Mouse (Mus musculus) hindbrain, embryonic 15.5 days (tissue): ENCODE measurements around the gene 3830406C13Rik. TPM values are rescaled to one million over a fixed set of nuclear protein-coding genes. Genes with fewer than 3 reads are reported as not detected.
"Not testable (repeated sequence)": the region's sequence is repeated elsewhere in the genome, so short reads cannot be mapped to it uniquely, and the experiment has no call there.

ENCODE experiments used
- ATAC-seq: fragments of 200-750 bp; cut with Nextera tagmentation; 2 replicates; pipeline ENCODE4 v1.8.0; 2017; ENCODE audit warnings: low read depth, moderate number of reproducible peaks, moderate TSS enrichment; ENCODE audit not compliant: low FRiP score
- H3K27ac ChIP-seq: fragments of 300-500 bp; sonication (generic); replicated peaks from 2 replicates; pipeline ENCODE4 v1.5.1; 2015; ENCODE audit warnings: mild to moderate bottlenecking, inconsistent platforms
- H3K27me3 ChIP-seq: fragments of 300-500 bp; sonication (generic); 2 replicates; pipeline ENCODE4 v1.6.1; 2015; ENCODE audit warnings: control low read depth, inconsistent platforms
- H3K36me3 ChIP-seq: fragments of 300-500 bp; sonication (generic); 2 replicates; pipeline ENCODE4 v1.6.1; 2015; ENCODE audit warnings: control low read depth, inconsistent platforms
- H3K4me1 ChIP-seq: fragments of 300-500 bp; sonication (generic); replicated peaks from 2 replicates; pipeline ENCODE4 v1.6.1; 2015; ENCODE audit warnings: control low read depth, inconsistent platforms
- H3K4me2 ChIP-seq: fragments of 300-500 bp; sonication (generic); 2 replicates; pipeline ENCODE4 v1.6.1; 2015; ENCODE audit warnings: moderate library complexity, mild to moderate bottlenecking, inconsistent platforms
- H3K4me3 ChIP-seq: fragments of 300-500 bp; sonication (generic); 2 replicates; pipeline ENCODE4 v1.5.1; 2015; ENCODE audit warnings: mild to moderate bottlenecking, inconsistent platforms
- H3K9ac ChIP-seq: fragments of 300-500 bp; sonication (generic); 2 replicates; pipeline ENCODE4 v1.6.1; 2015; ENCODE audit warnings: inconsistent platforms
- H3K9me3 ChIP-seq: fragments of 300-500 bp; sonication (generic); 2 replicates; pipeline ENCODE4 v1.6.1; 2016; ENCODE audit warnings: control low read depth, inconsistent platforms
- WGBS: fragments of 180-500 bp; shearing (Covaris S2); methylation state at CpG from one replicate; pipeline ENCODE4 v1.1.7; 2015; 5-methylcytosine and 5-hydroxymethylcytosine counted together
- polyA plus RNA-seq: library from polyadenylated mRNA; unstranded; fragments of >200 nt; fragmentation: Nextera tagmentation; extraction: Ambion mirVana; gene quantifications from 2 replicates; pipeline ENCODE4 v1.2.1, GENCODE M21; 2015

The 3830406C13Rik gene
- 35.6 and 39.1 TPM in 2 replicates for polyA plus RNA-seq

GRCm38 (mm10) chr14:12284141-12284912, at the start of gene 3830406C13Rik:
3830406C13Rik (plus strand) TSS chr14:12284173.
- Histone ChIP-seq H3K4me2 (peak within 1 kb of the TSS; percentile 74), H3K27me3 (0 out of 2 replicates have a peak, but pooled peaks cover 2% of the 10 kb centered on the region), H3K4me1 (peaks cover 4% of the 10 kb centered on the region; the same call in 1 of the 2 replicates), H3K4me3 (peak within 1 kb of the TSS; percentile 81), H3K9me3 (no peaks in the 10 kb centered on the region), H3K9ac (peak within 1 kb of the TSS; percentile 80), H3K27ac (peak within 1 kb of the TSS; percentile 86), H3K36me3 (0 out of 2 replicates have a peak, but pooled peaks cover 4% of the 10 kb centered on the region)
- ATAC-seq: peak; percentile 98
- 1% methylated on average over 48 of the region's 48 CpGs for WGBS

GRCm38 (mm10) chr14:12243726-12244125, 40.2 kb upstream of the 3830406C13Rik start:
- Histone ChIP-seq H3K27me3 (no peaks in the 10 kb centered on the region), H3K36me3 (peaks cover 9% of the 10 kb centered on the region), H3K9me3 (no peaks in the 10 kb centered on the region), H3K27ac (no peak overlapping the region), H3K9ac (no peak overlapping the region), H3K4me3 (no peak overlapping the region), H3K4me1 (no peaks in the 10 kb centered on the region), H3K4me2 (no peak overlapping the region)
- no peak for ATAC-seq
- WGBS: 86% methylated on average over 4 of the region's 4 CpGs

GRCm38 (mm10) chr14:12276031-12276430, 7.9 kb upstream of the 3830406C13Rik start:
- Histone ChIP-seq H3K27ac (no peak overlapping the region), H3K9ac (no peak overlapping the region), H3K9me3 (no peaks in the 10 kb centered on the region), H3K4me2 (no peak overlapping the region), H3K36me3 (no peaks in the 10 kb centered on the region), H3K4me1 (no peaks in the 10 kb centered on the region), H3K4me3 (no peak overlapping the region), H3K27me3 (no peaks in the 10 kb centered on the region)
- WGBS: 67% methylated on average over 3 of the region's 3 CpGs
- no peak for ATAC-seq

- Histone ChIP-seq H3K4me1 (peaks cover 4% of the 10 kb centered on the region; the same call in 1 of the 2 replicates), H3K9me3 (no peaks in the 10 kb centered on the region), H3K27me3 (0 out of 2 replicates have a peak, but pooled peaks cover 2% of the 10 kb centered on the region), H3K36me3 (0 out of 2 replicates have a peak, but pooled peaks cover 4% of the 10 kb centered on the region), H3K9ac (peak within 1 kb of the TSS; percentile 80), H3K4me3 (peak within 1 kb of the TSS; percentile 81), H3K27ac (peak within 1 kb of the TSS; percentile 86), H3K4me2 (peak within 1 kb of the TSS; percentile 74)
- peak; percentile 40 for ATAC-seq
- 78% methylated on average over 6 of the region's 6 CpGs for WGBS
These were observed 332 bp upstream of the 3830406C13Rik start, which contains the start of gene Gm49355 for GRCm38 (mm10) chr14:12283641-12284040. Gm49355 (plus strand) TSS chr14:12283976.

GRCm38 (mm10) chr14:12289747-12290146, 5.8 kb downstream of the 3830406C13Rik start:
- H3K27ac ChIP-seq, H3K9ac ChIP-seq, H3K36me3 ChIP-seq, H3K4me2 ChIP-seq, ATAC-seq, H3K4me1 ChIP-seq, H3K4me3 ChIP-seq, H3K27me3 ChIP-seq, H3K9me3 ChIP-seq: not testable (repeated sequence)

GRCm38 (mm10) chr14:12296391-12296790, 12.4 kb downstream of the 3830406C13Rik start:
- H3K27me3 ChIP-seq: no peaks in the 10 kb centered on the region
- ATAC-seq: no peak
- H3K4me2 ChIP-seq: no peak overlapping the region
- no peaks in the 10 kb centered on the region for H3K4me1 ChIP-seq
- no peak overlapping the region for H3K27ac ChIP-seq
- H3K4me3 ChIP-seq: no peak overlapping the region
- H3K9ac ChIP-seq: no peak overlapping the region
- H3K36me3 ChIP-seq: no peaks in the 10 kb centered on the region; the same call in 1 of the 2 replicates
- H3K9me3 ChIP-seq: no peaks in the 10 kb centered on the region
- WGBS: 90% methylated on average over 7 of the region's 7 CpGs

- no peaks in the 10 kb centered on the region; the same call in 1 of the 2 replicates for H3K36me3 ChIP-seq
- ATAC-seq: no peak
- no peak overlapping the region for H3K27ac ChIP-seq
- H3K9ac ChIP-seq: no peak overlapping the region
- no peaks in the 10 kb centered on the region for H3K27me3 ChIP-seq
- H3K4me3 ChIP-seq: no peak overlapping the region
- no peaks in the 10 kb centered on the region for H3K9me3 ChIP-seq
- no peak overlapping the region for H3K4me2 ChIP-seq
- H3K4me1 ChIP-seq: no peaks in the 10 kb centered on the region
These were observed 15.2 kb downstream of the 3830406C13Rik start for GRCm38 (mm10) chr14:12299171-12299570.

GRCm38 (mm10) chr14:12299654-12300053, 15.7 kb downstream of the 3830406C13Rik start:
- no peak overlapping the region for H3K9ac ChIP-seq
- no peak for ATAC-seq
- no peaks in the 10 kb centered on the region for H3K9me3 ChIP-seq
- no peak overlapping the region for H3K27ac ChIP-seq
- H3K4me2 ChIP-seq: no peak overlapping the region
- 25% methylated on average over 6 of the region's 6 CpGs for WGBS
- H3K4me1 ChIP-seq: no peaks in the 10 kb centered on the region
- H3K4me3 ChIP-seq: no peak overlapping the region
- H3K36me3 ChIP-seq: no peaks in the 10 kb centered on the region; the same call in 1 of the 2 replicates
- no peaks in the 10 kb centered on the region for H3K27me3 ChIP-seq

- H3K27ac ChIP-seq: no peak overlapping the region
- no peak for ATAC-seq
- H3K4me1 ChIP-seq: no peaks in the 10 kb centered on the region
- no peak overlapping the region for H3K9ac ChIP-seq
- H3K27me3 ChIP-seq: no peaks in the 10 kb centered on the region
- no peak overlapping the region for H3K4me2 ChIP-seq
- no peaks in the 10 kb centered on the region; the same call in 1 of the 2 replicates for H3K36me3 ChIP-seq
- H3K4me3 ChIP-seq: no peak overlapping the region
- WGBS: 80% methylated on average over 4 of the region's 4 CpGs
- no peaks in the 10 kb centered on the region for H3K9me3 ChIP-seq
These were observed 16.3 kb downstream of the 3830406C13Rik start for GRCm38 (mm10) chr14:12300275-12300674.

GRCm38 (mm10) chr14:12300677-12301076, 16.7 kb downstream of the 3830406C13Rik start:
- Histone ChIP-seq H3K27ac (no peak overlapping the region), H3K4me1 (no peaks in the 10 kb centered on the region), H3K36me3 (no peaks in the 10 kb centered on the region; the same call in 1 of the 2 replicates), H3K9me3 (no peaks in the 10 kb centered on the region), H3K4me3 (no peak overlapping the region), H3K9ac (no peak overlapping the region), H3K4me2 (no peak overlapping the region), H3K27me3 (no peaks in the 10 kb centered on the region)
- ATAC-seq: no peak
- WGBS: 70% methylated on average over 3 of the region's 3 CpGs

- H3K4me3 ChIP-seq: no peak overlapping the region
- ATAC-seq: no peak
- no peak overlapping the region for H3K4me2 ChIP-seq
- no peaks in the 10 kb centered on the region for H3K4me1 ChIP-seq
- no peaks in the 10 kb centered on the region for H3K27me3 ChIP-seq
- H3K9ac ChIP-seq: no peak overlapping the region
- no peaks in the 10 kb centered on the region for H3K36me3 ChIP-seq
- no peak overlapping the region for H3K27ac ChIP-seq
- 49% methylated on average over 2 of the region's 2 CpGs for WGBS
- no peaks in the 10 kb centered on the region for H3K9me3 ChIP-seq
These were observed 19.1 kb downstream of the 3830406C13Rik start for GRCm38 (mm10) chr14:12303106-12303505.

GRCm38 (mm10) chr14:12333622-12334021, 49.6 kb downstream of the 3830406C13Rik start:
- ATAC-seq: no peak
- no peak overlapping the region for H3K27ac ChIP-seq
- H3K9me3 ChIP-seq: no peaks in the 10 kb centered on the region
- H3K36me3 ChIP-seq: no peaks in the 10 kb centered on the region
- H3K9ac ChIP-seq: no peak overlapping the region
- H3K4me2 ChIP-seq: no peak overlapping the region
- H3K4me3 ChIP-seq: no peak overlapping the region
- peaks cover 6% of the 10 kb centered on the region; the same call in 1 of the 2 replicates for H3K4me1 ChIP-seq
- WGBS: 85% methylated on average over 7 of the region's 7 CpGs
- H3K27me3 ChIP-seq: peaks cover 68% of the 10 kb centered on the region
